In the genomic region with DNA sequence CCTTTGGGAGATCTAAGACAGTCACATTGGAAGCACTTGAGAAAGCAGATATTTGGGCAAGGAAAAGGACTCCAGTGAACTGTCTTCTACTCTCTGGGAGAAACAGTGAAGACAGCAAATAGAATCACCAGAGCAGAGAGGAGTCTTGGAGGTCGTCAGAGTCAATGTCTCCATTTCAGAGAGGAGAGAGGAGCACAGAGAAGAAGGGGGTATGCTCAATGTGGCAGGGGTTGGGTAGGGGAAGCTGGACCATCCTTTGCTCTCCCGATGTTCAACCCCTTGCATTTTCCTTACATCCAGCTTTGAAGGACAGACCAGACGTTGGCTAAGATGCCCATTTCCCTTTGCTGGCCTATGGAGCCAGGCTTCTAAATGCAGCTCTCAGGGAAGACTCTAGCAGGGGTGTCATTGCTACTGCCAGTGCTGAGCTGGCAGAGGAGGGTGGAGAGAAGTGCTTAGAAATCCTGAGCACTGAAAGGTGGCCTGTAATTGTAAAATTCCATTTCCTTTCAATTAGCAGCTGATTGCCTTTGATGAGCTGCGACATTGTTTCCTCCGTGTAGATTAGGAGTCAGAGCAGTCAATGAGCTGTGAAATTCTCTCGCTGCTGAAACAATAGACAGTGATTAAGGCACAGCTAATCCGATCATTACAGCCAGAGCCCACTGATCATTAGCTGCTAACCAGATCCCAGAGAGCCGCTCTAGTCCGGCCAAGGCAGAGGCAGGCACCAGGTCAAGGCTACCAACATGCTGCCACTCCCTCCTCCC, we compare ENCODE assay signal across 15 mouse cellular contexts.
DNase-seq lines count a peak whose midpoint lies in the region; ATAC-seq lines count a peak whose summit lies in the region.
"Had no signal": no experiment of that assay in that cellular context is flagged by ENCODE, and none has a peak within 500 bp of the region (broad histone marks: within the 10 kb centered on the region; RNA-seq: fewer than 3 reads in every experiment).

No protein-coding gene starts in this region.

- 22% methylated on average over 9 of the region's 9 CpGs for WGBS in hindbrain, embryonic 13.5 days
- WGBS in hindbrain, embryonic 11.5 days, result 26% methylated on average over 9 of the region's 9 CpGs
- 21% methylated on average over 9 of the region's 9 CpGs for WGBS in hindbrain, embryonic 15.5 days
- WGBS in neural tube, embryonic 15.5 days, result 20% methylated on average over 9 of the region's 9 CpGs

- H3K4me1 ChIP-seq in hindbrain, embryonic 13.5 days (replicated peaks), result peaks cover 16% of the 10 kb centered on the region
- no peaks in the 10 kb centered on the region for H3K4me1 ChIP-seq in hindbrain, embryonic 11.5 days (replicated peaks; ENCODE audit: control insufficient read depth, insufficient read depth, low read length)
- peaks cover 14% of the 10 kb centered on the region for H3K4me1 ChIP-seq in hindbrain, embryonic 15.5 days (replicated peaks)
- H3K4me1 ChIP-seq in neural tube, embryonic 15.5 days, result peaks cover 11% of the 10 kb centered on the region
- H3K4me1 ChIP-seq: liver, embryonic 12.5 days had no signal

- no peak overlapping the region for H3K4me2 ChIP-seq in hindbrain, embryonic 13.5 days
- H3K4me2 ChIP-seq in hindbrain, embryonic 11.5 days (replicated peaks; ENCODE audit: low read depth, low read length), result no peak overlapping the region
- H3K4me2 ChIP-seq in hindbrain, embryonic 15.5 days, result no peak overlapping the region
- H3K4me2 ChIP-seq in neural tube, embryonic 15.5 days, result no peak overlapping the region
- H3K4me2 ChIP-seq: embryonic facial prominence, embryonic 12.5 days; heart, embryonic 12.5 days; liver, embryonic 12.5 days had no signal

- no peak overlapping the region for H3K9ac ChIP-seq in hindbrain, embryonic 13.5 days
- H3K9ac ChIP-seq in hindbrain, embryonic 11.5 days (ENCODE audit: low read depth, low read length), result no peak overlapping the region
- no peak overlapping the region for H3K9ac ChIP-seq in hindbrain, embryonic 15.5 days
- H3K9ac ChIP-seq in neural tube, embryonic 15.5 days (replicated peaks), result no peak overlapping the region
- H3K9ac ChIP-seq: embryonic facial prominence, embryonic 12.5 days; heart, embryonic 12.5 days; liver, embryonic 12.5 days had no signal

- no peaks in the 10 kb centered on the region for H3K9me3 ChIP-seq in hindbrain, embryonic 13.5 days
- no peaks in the 10 kb centered on the region for H3K9me3 ChIP-seq in hindbrain, embryonic 11.5 days (ENCODE audit: control insufficient read depth, low read length)
- no peaks in the 10 kb centered on the region for H3K9me3 ChIP-seq in hindbrain, embryonic 15.5 days
- H3K9me3 ChIP-seq in neural tube, embryonic 15.5 days (replicated peaks), result no peaks in the 10 kb centered on the region
- H3K9me3 ChIP-seq: embryonic facial prominence, embryonic 12.5 days; G1E; heart, embryonic 12.5 days; liver, embryonic 12.5 days had no signal

- H3K36me3 ChIP-seq in hindbrain, embryonic 13.5 days, result no peaks in the 10 kb centered on the region
- no peaks in the 10 kb centered on the region for H3K36me3 ChIP-seq in hindbrain, embryonic 11.5 days (ENCODE audit: control insufficient read depth, insufficient read depth, low read length)
- H3K36me3 ChIP-seq in hindbrain, embryonic 15.5 days, result no peaks in the 10 kb centered on the region
- no peaks in the 10 kb centered on the region for H3K36me3 ChIP-seq in neural tube, embryonic 15.5 days
- H3K36me3 ChIP-seq: embryonic facial prominence, embryonic 12.5 days; G1E; heart, embryonic 12.5 days; liver, embryonic 12.5 days had no signal

- H3K27me3 ChIP-seq in hindbrain, embryonic 13.5 days, result peaks cover 24% of the 10 kb centered on the region
- no peaks in the 10 kb centered on the region for H3K27me3 ChIP-seq in hindbrain, embryonic 11.5 days (ENCODE audit: control insufficient read depth, insufficient read depth, low read length)
- peaks cover 3% of the 10 kb centered on the region; the same call in 1 of the 2 replicates for H3K27me3 ChIP-seq in hindbrain, embryonic 15.5 days
- 0 out of 2 replicates have a peak, but pooled peaks cover 8% of the 10 kb centered on the region for H3K27me3 ChIP-seq in neural tube, embryonic 15.5 days (replicated peaks)
- H3K27me3 ChIP-seq: heart, embryonic 12.5 days had no signal

- no peak for DNase-seq in hindbrain, embryonic 11.5 days (ENCODE audit: low spot score)
- peak; percentile 28 for DNase-seq in embryo, embryonic 10.5 days (ENCODE audit: low spot score)
- DNase-seq in cerebellum, adult 18-20 months, result no peak
- no peak for DNase-seq in adrenal gland, postnatal 10 days
- DNase-seq in layer of hippocampus, adult 9-11 months, result no peak
- DNase-seq: kidney, adult 11 months; layer of hippocampus, postnatal 36 days had no signal

- peak overlapping the region; percentile 52 for H3K27ac ChIP-seq in hindbrain, embryonic 13.5 days
- no peak overlapping the region for H3K27ac ChIP-seq in hindbrain, embryonic 11.5 days (ENCODE audit: low read depth, low read length)
- H3K27ac ChIP-seq in hindbrain, embryonic 15.5 days (replicated peaks), result peak overlapping the region; percentile 28
- H3K27ac ChIP-seq in neural tube, embryonic 15.5 days (replicated peaks), result no peak overlapping the region
- H3K27ac ChIP-seq: embryonic facial prominence, embryonic 12.5 days; liver, embryonic 12.5 days; macrophage had no signal

- H3K4me3 ChIP-seq in hindbrain, embryonic 13.5 days, result no peak overlapping the region
- no peak overlapping the region for H3K4me3 ChIP-seq in hindbrain, embryonic 11.5 days (ENCODE audit: low read depth, low read length)
- H3K4me3 ChIP-seq in hindbrain, embryonic 15.5 days, result no peak overlapping the region
- no peak overlapping the region for H3K4me3 ChIP-seq in neural tube, embryonic 15.5 days (replicated peaks)
- H3K4me3 ChIP-seq: embryonic facial prominence, embryonic 12.5 days; heart, embryonic 12.5 days; liver, embryonic 12.5 days had no signal

- ATAC-seq in hindbrain, embryonic 13.5 days (ENCODE audit: low FRiP score), result peak; percentile 80; the same call in 1 of the 2 replicates
- ATAC-seq in hindbrain, embryonic 11.5 days (ENCODE audit: low FRiP score), result no peak
- peak; percentile 71 for ATAC-seq in hindbrain, embryonic 15.5 days (ENCODE audit: low FRiP score, low read depth)
- ATAC-seq in neural tube, embryonic 15.5 days (ENCODE audit: low FRiP score), result peak; percentile 61
- ATAC-seq: liver, embryonic 12.5 days had no signal

Comparison
In these comparisons a context has a peak if more than half of its experiments do, and no peak if none do; other contexts are left out.
1. H3K27ac ChIP-seq: peak in hindbrain, embryonic 13.5 days (single experiment) and hindbrain, embryonic 15.5 days (single experiment); none in hindbrain, embryonic 11.5 days (single experiment) and neural tube, embryonic 15.5 days (single experiment).